In the genomic region with DNA sequence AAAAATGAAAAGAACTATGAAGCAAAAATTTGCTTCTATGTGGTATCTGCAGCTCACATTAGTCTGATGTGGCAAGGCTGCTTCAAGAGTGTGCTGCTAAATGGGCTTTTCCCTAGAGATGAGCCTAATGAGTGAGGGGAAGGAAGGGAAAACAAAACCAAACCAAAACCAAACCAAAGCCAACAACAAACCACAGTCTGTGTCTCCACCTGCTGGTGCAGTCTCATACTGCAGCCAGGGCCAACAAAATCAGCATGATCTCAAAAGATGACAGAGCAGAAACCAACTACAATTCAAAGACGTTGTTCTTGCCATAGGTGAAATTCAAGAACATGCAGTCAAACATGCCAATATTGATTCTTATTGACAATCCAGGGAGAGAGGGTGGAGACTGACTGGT, we compare ENCODE assay signal across 7 mouse cellular contexts. TPM values are rescaled to one million over a fixed set of nuclear protein-coding genes. Genes with fewer than 3 reads are reported as not detected.
DNase-seq lines count a peak whose midpoint lies in the region; ATAC-seq and TF ChIP-seq lines count a peak whose summit lies in the region.

No protein-coding gene starts in this region.

- H3K4me2 ChIP-seq in lung, embryonic 14.5 days, result no peak overlapping the region

- no peaks in the 10 kb centered on the region for H3K4me1 ChIP-seq in lung, embryonic 14.5 days (ENCODE audit: insufficient read depth)

- no peak overlapping the region for H3K27ac ChIP-seq in lung, embryonic 14.5 days (ENCODE audit: low read depth)

- no peak for ATAC-seq in lung, embryonic 14.5 days (ENCODE audit: insufficient read depth)

- peak; percentile 81 for TF ChIP-seq CTCF in lung, embryonic 14.5 days (IDR thresholded peaks at IDR 0.05; ENCODE audit: low read depth)

- H3K9ac ChIP-seq in lung, embryonic 14.5 days, result no peak overlapping the region

- no peaks in the 10 kb centered on the region for H3K9me3 ChIP-seq in lung, embryonic 14.5 days (ENCODE audit: low read depth, low read length)

- no peak overlapping the region for H3K4me3 ChIP-seq in lung, embryonic 14.5 days (ENCODE audit: low read depth, low read length)

- WGBS in lung, embryonic 14.5 days, result 41% methylated on average over 1 of the region's 1 CpGs

- H3K36me3 ChIP-seq in lung, embryonic 14.5 days (ENCODE audit: insufficient read depth), result 0 out of 2 replicates have a peak, but pooled peaks cover 3% of the 10 kb centered on the region

- no peaks in the 10 kb centered on the region for H3K27me3 ChIP-seq in lung, embryonic 14.5 days (ENCODE audit: insufficient read depth, low read length)

- peak; percentile 77 for DNase-seq in testis, postnatal 10 days (ENCODE audit: low spot score)
- DNase-seq in testis, postnatal 14 days (ENCODE audit: low spot score), result no peak
- peak; percentile 18 for DNase-seq in adrenal gland, adult 2 months
- DNase-seq in embryo, embryonic 11.5 days (ENCODE audit: low read depth, low spot score), result peak; percentile 8
- peak; percentile 23 to 72 for DNase-seq in kidney, postnatal 36 days
- peak; percentile 72 for DNase-seq in lung, embryonic 14.5 days
- peak; percentile 22 to 50 for DNase-seq in spleen, adult 18-20 months

RNA-seq across cellular contexts. Expression of a gene that starts 37.7 kb away (rescaled TPM):
- total RNA-seq in adrenal gland, adult 2 months (2021), result 10 to 100 TPM; 13.8 to 21.8 TPM
- polyA plus RNA-seq in adrenal gland, adult 2 months (2012; rRNA removed), result 10.8 and 13.1 TPM in 2 replicates
- 81.1 and 95.3 TPM in 2 replicates for polyA plus RNA-seq in lung, embryonic 14.5 days (2014; fragmentation: Nextera tagmentation; extraction: Ambion mirVana)

RNA-seq across cellular contexts. Expression of a gene that starts 39.3 kb away (rescaled TPM):
- total RNA-seq in adrenal gland, adult 2 months (2021), result under 1 TPM; 0.12 to 0.28 TPM
- not detected in 2 replicates for polyA plus RNA-seq in adrenal gland, adult 2 months (2012; rRNA removed)
- polyA plus RNA-seq in lung, embryonic 14.5 days (2014; fragmentation: Nextera tagmentation; extraction: Ambion mirVana), result 2.2 and 2.6 TPM in 2 replicates
